Comparison of ENCODE assay signal across 23 mouse cellular contexts in genomic region chr8:9810955-9811530, GRCm38 (mm10). TPM values are rescaled to one million over a fixed set of nuclear protein-coding genes. Genes with fewer than 3 reads are reported as not detected.
DNase-seq lines count a peak whose midpoint lies in the region; ATAC-seq and TF ChIP-seq lines count a peak whose summit lies in the region.
"Had no signal": no experiment of that assay in that cellular context is flagged by ENCODE, and none has a peak within 500 bp of the region (broad histone marks: within the 10 kb centered on the region; RNA-seq: fewer than 3 reads in every experiment).

No protein-coding gene starts in this region.

- intact Hi-C loops in heart, postnatal 14 days (cut with DNase I) = no loop called here
- intact Hi-C loops in left cerebral cortex, postnatal 36 days (cut with DNase I) = no loop called here

- no peaks in the 10 kb centered on the region for H3K4me1 ChIP-seq in midbrain, embryonic 13.5 days (replicated peaks)
- no peaks in the 10 kb centered on the region for H3K4me1 ChIP-seq in midbrain, embryonic 15.5 days
- H3K4me1 ChIP-seq: hindbrain, embryonic 10.5 days; limb, embryonic 15.5 days; megakaryocyte, embryonic 14.5 days; neural tube, embryonic 13.5 days had no signal

- H3K36me3 ChIP-seq in midbrain, embryonic 13.5 days = no peaks in the 10 kb centered on the region
- H3K36me3 ChIP-seq in midbrain, embryonic 15.5 days (replicated peaks) = no peaks in the 10 kb centered on the region
- no peaks in the 10 kb centered on the region for H3K36me3 ChIP-seq in C2C12 (ENCODE audit: control insufficient read depth, insufficient read depth)
- H3K36me3 ChIP-seq: forebrain, embryonic 10.5 days; hindbrain, embryonic 10.5 days; limb, embryonic 15.5 days; neural tube, embryonic 13.5 days had no signal

- no peak for TF ChIP-seq CTCF in C2C12 (IDR thresholded peaks at IDR 0.05; ENCODE audit: control insufficient read depth, insufficient read depth, insufficient read length)

- no peak overlapping the region for H3K9ac ChIP-seq in midbrain, embryonic 13.5 days (replicated peaks)
- no peak overlapping the region for H3K9ac ChIP-seq in midbrain, embryonic 15.5 days
- H3K9ac ChIP-seq: limb, embryonic 15.5 days; neural tube, embryonic 13.5 days had no signal

- H3K4me2 ChIP-seq in midbrain, embryonic 13.5 days (replicated peaks) = no peak overlapping the region
- H3K4me2 ChIP-seq in midbrain, embryonic 15.5 days = no peak overlapping the region
- H3K4me2 ChIP-seq: limb, embryonic 15.5 days; neural tube, embryonic 13.5 days had no signal

- no peak overlapping the region for H3K27ac ChIP-seq in midbrain, embryonic 13.5 days
- H3K27ac ChIP-seq in midbrain, embryonic 15.5 days = no peak overlapping the region
- H3K27ac ChIP-seq: forebrain, embryonic 10.5 days; hindbrain, embryonic 10.5 days; limb, embryonic 15.5 days; neural tube, embryonic 13.5 days had no signal

- H3K79me3 ChIP-seq in C2C12 (ENCODE audit: low read depth) = no peaks in the 10 kb centered on the region

- 80% methylated on average over 12 of the region's 12 CpGs for WGBS in midbrain, embryonic 13.5 days
- 77% methylated on average over 12 of the region's 12 CpGs for WGBS in midbrain, embryonic 15.5 days

- H3K4me3 ChIP-seq in midbrain, embryonic 13.5 days (replicated peaks) = no peak overlapping the region
- no peak overlapping the region for H3K4me3 ChIP-seq in midbrain, embryonic 15.5 days
- H3K4me3 ChIP-seq in C2C12 (ENCODE audit: insufficient read depth, poor library complexity, severe bottlenecking) = no peak overlapping the region
- H3K4me3 ChIP-seq: forebrain, embryonic 10.5 days; hindbrain, embryonic 10.5 days; limb, embryonic 15.5 days; megakaryocyte, embryonic 14.5 days; neural tube, embryonic 13.5 days had no signal

- no peaks in the 10 kb centered on the region for H3K9me3 ChIP-seq in midbrain, embryonic 13.5 days
- H3K9me3 ChIP-seq in midbrain, embryonic 15.5 days = no peaks in the 10 kb centered on the region
- H3K9me3 ChIP-seq: hindbrain, embryonic 10.5 days; limb, embryonic 15.5 days; neural tube, embryonic 13.5 days had no signal

- no peaks in the 10 kb centered on the region for H3K79me2 ChIP-seq in C2C12 (ENCODE audit: control insufficient read depth, insufficient read depth)

- no peaks in the 10 kb centered on the region for H3K27me3 ChIP-seq in midbrain, embryonic 13.5 days
- no peaks in the 10 kb centered on the region for H3K27me3 ChIP-seq in midbrain, embryonic 15.5 days (replicated peaks)
- no peaks in the 10 kb centered on the region for H3K27me3 ChIP-seq in C2C12 (ENCODE audit: control insufficient read depth, insufficient read depth, insufficient read length)
- H3K27me3 ChIP-seq: limb, embryonic 15.5 days; megakaryocyte, embryonic 14.5 days; neural tube, embryonic 13.5 days had no signal

- H3ac ChIP-seq in C2C12 (ENCODE audit: control insufficient read depth, insufficient read length, low read depth) = no peak overlapping the region

- peak; percentile 27; the same call in 1 of the 2 replicates for ATAC-seq in midbrain, embryonic 13.5 days
- no peak for ATAC-seq in midbrain, embryonic 15.5 days (replicated peaks)

- peak; percentile 60 for DNase-seq in heart, adult 11 months
- DNase-seq in heart, postnatal 14 days = no peak
- peak; percentile 12 to 38 for DNase-seq in left cerebral cortex, postnatal 36 days (ENCODE audit: low spot score in 2 of 2)
- no peak for DNase-seq in natural killer cell, adult 2 months (ENCODE audit: low spot score in 2 of 2)
- DNase-seq: adrenal gland, adult 2 months; B cell, adult 2 months; cerebellum, adult 8-10 months; gastrocnemius, postnatal 36 days; kidney, adult 11 months; lung, adult 2 months; thymus, postnatal 25 days had no signal

TF ChIP-seq in C2C12, 6 proteins besides CTCF, POLR2A, EP300 and RAD21:
- TF ChIP-seq CEBPB (IDR thresholded peaks at IDR 0.05; ENCODE audit: low read depth) (peak; percentile 80), FOSL1 (IDR thresholded peaks at IDR 0.05; ENCODE audit: insufficient read depth, low read length, poor library complexity, severe bottlenecking) (no peak)

RNA-seq across cellular contexts. Expression of gene Fam155a, which starts 40.1 kb away (rescaled TPM):
- total RNA-seq in heart, postnatal 14 days (2021) = not detected
- 21.2 and 21.9 TPM in 2 replicates for polyA plus RNA-seq in midbrain, embryonic 13.5 days (2015; fragmentation: Nextera tagmentation; extraction: Ambion mirVana)
- polyA plus RNA-seq in midbrain, embryonic 15.5 days (2015; fragmentation: Nextera tagmentation; extraction: Ambion mirVana) = 32.8 and 34.1 TPM in 2 replicates
- not detected for polyA plus RNA-seq in C2C12 (2012; fragmentation: generic; extraction: Trizol)
- 100 to 1,000 TPM; 117 to 124 TPM for total RNA-seq in left cerebral cortex, postnatal 36 days (2021)
- total RNA-seq: gastrocnemius, postnatal 36 days had no signal

RNA-seq across cellular contexts. Expression of gene Gm10217, which starts 53.0 kb away (rescaled TPM):
- not detected for total RNA-seq in heart, postnatal 14 days (2021)
- polyA plus RNA-seq in midbrain, embryonic 13.5 days (2015; fragmentation: Nextera tagmentation; extraction: Ambion mirVana) = not detected in 2 replicates
- not detected in 2 replicates for polyA plus RNA-seq in midbrain, embryonic 15.5 days (2015; fragmentation: Nextera tagmentation; extraction: Ambion mirVana)
- not detected for polyA plus RNA-seq in C2C12 (2012; fragmentation: generic; extraction: Trizol)
- not detected for total RNA-seq in left cerebral cortex, postnatal 36 days (2021)
- total RNA-seq: adrenal gland, adult 2 months; gastrocnemius, postnatal 36 days; layer of hippocampus, postnatal 14 days; midbrain, postnatal 0 days had no signal
- polyA plus RNA-seq: adrenal gland, adult 2 months; forebrain, embryonic 10.5 days; heart, embryonic 16.5 days; hindbrain, embryonic 10.5 days; kidney, embryonic 16.5 days; limb, embryonic 15.5 days; lung, adult 2 months; midbrain, postnatal 0 days; neural tube, embryonic 13.5 days had no signal

Comparison
In these comparisons a context has a peak if more than half of its experiments do, and no peak if none do; other contexts are left out.
1. DNase-seq: peak in heart, adult 11 months (single experiment) and left cerebral cortex, postnatal 36 days (2 of 2); none in heart, postnatal 14 days (0 of 2) and natural killer cell, adult 2 months (0 of 2).
2. RNA of gene Fam155a, which starts 40.1 kb away (polyA plus RNA-seq): 32.8 to 34.1 TPM in midbrain, embryonic 15.5 days and 21.2 to 21.9 TPM in midbrain, embryonic 13.5 days; not detected in C2C12 (single experiment); every median in the first group is over 10 times any median in the second.